Mouse (Mus musculus) mouse trophoblast stem cell (cell line): ENCODE measurements at regions not wholly inside any gene's neighbourhood (a gene's known extent, or its start where the extent isn't known, plus 50 kb on each side); places are given as distances from the start of the nearest gene placed in this dataset.
"Not testable (repeated sequence)": the region's sequence is repeated elsewhere in the genome, so short reads cannot be mapped to it uniquely, and the experiment has no call there.

Experiments used
- in situ Hi-C, 2 experiments: fragments of 300-500 bp; cut with MseI, MboI; formaldehyde crosslinking; loops; 2 replicates in 1 of 2; 3 replicates in 1 of 2; pipeline ENCODE4 v1.15.1; 2025

DNA sequence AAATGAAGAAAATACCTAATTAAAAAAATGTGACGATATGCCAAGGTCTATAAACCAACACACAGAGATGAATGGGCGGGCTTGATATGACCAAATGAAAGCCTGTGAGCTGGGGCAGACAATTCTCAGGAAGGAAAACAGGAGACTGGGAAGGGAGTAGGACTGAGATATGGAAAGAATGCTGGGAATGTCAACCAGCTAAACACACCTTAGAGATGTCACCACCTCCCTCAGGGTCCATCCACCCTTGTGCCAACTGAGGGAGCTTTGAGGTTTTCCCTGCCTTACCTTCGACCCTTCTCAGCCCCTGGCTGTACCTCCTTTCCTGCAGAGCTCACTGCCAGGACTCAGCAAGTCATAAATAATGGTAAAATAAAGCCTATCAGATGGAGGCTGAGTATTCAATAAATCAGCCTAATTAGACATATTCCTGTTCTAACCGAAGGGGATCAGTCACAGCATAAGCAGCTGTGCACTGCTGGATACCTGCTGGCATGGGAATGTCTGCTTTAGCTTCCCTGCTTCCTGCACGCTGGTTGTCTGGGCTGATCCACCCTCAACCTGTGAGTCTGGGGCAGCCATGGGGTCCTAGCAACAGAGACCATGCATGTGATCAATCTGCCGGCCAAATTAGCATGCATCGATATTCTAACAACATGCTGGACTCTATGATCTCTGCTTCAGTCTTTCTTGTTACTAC is 137.4 kb downstream of the Nuak1 start:
- in situ Hi-C loops: no loop called here

DNA sequence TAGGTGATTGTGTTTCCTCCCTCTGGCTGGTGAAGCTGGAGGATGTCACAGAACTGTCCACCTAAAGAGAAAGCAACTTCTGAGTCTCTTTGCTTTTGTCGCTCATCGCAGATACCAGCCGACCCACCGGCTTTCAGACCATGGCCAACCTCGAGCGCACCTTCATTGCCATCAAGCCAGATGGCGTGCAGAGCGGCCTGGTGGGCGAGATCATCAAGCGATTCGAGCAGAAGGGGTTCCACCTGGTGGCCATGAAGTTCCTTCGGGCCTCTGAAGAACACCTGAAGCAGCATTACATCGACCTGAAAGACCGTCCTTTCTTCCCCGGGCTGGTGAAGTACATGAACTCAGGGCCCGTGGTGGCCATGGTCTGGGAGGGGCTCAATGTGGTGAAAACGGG is 131.7 kb downstream of the Nuak1 start:
- in situ Hi-C loops: not testable (repeated sequence)

DNA sequence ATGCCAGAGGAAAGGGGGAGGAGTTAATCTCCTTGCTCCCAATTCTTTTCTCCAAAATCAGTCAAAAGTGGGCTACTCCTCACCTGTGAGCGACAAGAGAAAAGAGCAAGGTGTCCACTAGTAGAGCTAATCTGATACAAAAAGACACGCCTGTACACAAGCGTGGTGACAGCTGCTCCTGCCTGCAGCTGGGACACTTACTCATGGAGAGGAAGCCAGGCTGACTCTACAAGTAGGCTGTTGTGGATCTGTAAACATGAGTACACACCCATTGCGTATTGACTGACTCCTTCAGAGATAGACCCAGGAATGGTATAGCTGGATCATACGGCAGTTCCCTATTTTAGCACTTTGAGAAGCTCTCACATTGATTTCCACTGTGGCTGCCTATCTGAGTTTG is 129.7 kb downstream of the Nuak1 start:
- in situ Hi-C loops: no loop called here

DNA sequence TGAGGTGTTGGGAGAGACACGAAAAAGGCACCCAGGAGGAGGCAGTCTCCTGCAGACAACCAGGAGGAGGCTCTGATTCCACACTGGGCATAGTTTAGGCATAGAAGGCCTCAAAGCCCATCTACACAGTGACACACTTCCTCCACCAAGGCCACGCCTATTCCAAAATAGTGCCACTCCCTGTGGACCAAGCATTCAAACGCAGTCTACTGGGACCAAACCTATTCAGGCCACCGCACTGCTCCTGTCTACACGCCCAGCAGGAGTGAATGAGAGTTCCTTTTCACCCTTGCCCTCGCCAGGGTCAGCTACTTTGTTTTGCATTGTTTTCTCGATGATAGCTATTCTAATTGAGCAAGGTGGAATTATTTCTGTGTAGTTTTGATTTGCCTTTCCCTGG is 127.7 kb downstream of the Nuak1 start:
- in situ Hi-C loops: no loop called here

DNA sequence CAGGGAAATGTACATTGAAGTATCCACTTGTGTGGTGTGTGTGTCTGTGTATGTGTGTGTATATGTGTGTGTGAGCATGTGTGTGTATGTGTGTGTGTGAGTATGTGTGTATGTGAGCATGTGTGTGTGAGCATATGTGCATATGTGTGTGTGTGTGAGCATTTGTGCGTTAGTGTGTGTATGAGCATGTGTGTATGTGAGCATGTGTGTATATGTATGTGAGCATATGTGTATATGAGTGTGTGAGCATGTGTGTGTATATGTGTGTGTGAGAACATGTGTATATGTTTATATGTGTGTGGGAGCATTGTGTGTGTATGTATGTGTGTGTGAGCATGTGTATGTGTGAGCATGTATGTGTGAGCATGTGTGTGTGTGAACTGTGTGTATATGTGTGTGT is 123.5 kb downstream of the Nuak1 start:
- in situ Hi-C loops: no loop called here

DNA sequence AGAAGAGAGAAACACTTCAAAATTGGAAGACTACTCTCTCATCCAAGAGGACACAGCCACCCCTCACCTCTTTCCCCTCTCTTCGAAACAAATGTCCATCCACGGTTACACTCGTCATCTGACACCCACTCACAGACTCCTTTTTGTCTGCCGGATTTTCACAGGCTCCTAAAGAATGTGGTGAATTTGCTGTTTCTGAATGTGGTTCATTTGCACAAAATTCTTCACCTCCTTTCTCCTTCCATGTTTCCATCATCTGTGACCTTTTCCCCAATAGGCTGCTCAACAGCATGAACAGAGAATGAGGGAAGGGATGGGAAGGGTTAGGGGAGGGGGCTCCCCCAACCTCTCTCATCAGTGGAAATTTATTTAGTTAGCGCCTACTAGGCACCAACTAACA is 122.4 kb downstream of the Nuak1 start:
- in situ Hi-C loops: no loop called here
